Mouse (Mus musculus) intestine, embryonic 16.5 days (tissue): ENCODE results near the gene Slc9a3r1. TPM values are rescaled to one million over a fixed set of nuclear protein-coding genes. Genes with fewer than 3 reads are reported as not detected.
A peak's percentile ranks its signal among the peaks of the same experiment; 100 is the strongest.

Experiments used
- ATAC-seq: fragments of 200-750 bp; cut with Nextera tagmentation; 2 replicates; pipeline ENCODE4 v1.8.0; 2017; ENCODE audit warnings: moderate TSS enrichment, moderate library complexity
- H3K27ac ChIP-seq: fragments of 300-500 bp; sonication (generic); 2 replicates; pipeline ENCODE4 v1.5.1; 2014; ENCODE audit warnings: mild to moderate bottlenecking, low read length
- H3K27me3 ChIP-seq: fragments of 300-500 bp; sonication (generic); replicated peaks from 2 replicates; pipeline ENCODE4 v1.6.1; 2014; ENCODE audit warnings: low read length, control low read depth, mixed read lengths; ENCODE audit not compliant: control insufficient read depth, insufficient read depth
- H3K36me3 ChIP-seq: fragments of 300-500 bp; sonication (generic); 2 replicates; pipeline ENCODE4 v1.6.1; 2014; ENCODE audit warnings: low read length, control low read depth; ENCODE audit not compliant: control insufficient read depth, insufficient read depth
- H3K4me1 ChIP-seq: fragments of 300-500 bp; sonication (generic); 2 replicates; pipeline ENCODE4 v1.6.1; 2014; ENCODE audit warnings: low read length, control low read depth, mixed read lengths; ENCODE audit not compliant: control insufficient read depth, insufficient read depth
- H3K4me2 ChIP-seq: fragments of 300-500 bp; sonication (generic); 2 replicates; pipeline ENCODE4 v1.6.1; 2014; ENCODE audit warnings: low read depth, low read length, control low read depth
- H3K4me3 ChIP-seq: fragments of 300-500 bp; sonication (generic); 2 replicates; pipeline ENCODE4 v1.5.1; 2014; ENCODE audit warnings: mild to moderate bottlenecking, low read length
- H3K9ac ChIP-seq: fragments of 300-500 bp; sonication (generic); 2 replicates; pipeline ENCODE4 v1.6.1; 2014; ENCODE audit warnings: low read depth, low read length
- H3K9me3 ChIP-seq: fragments of 300-500 bp; sonication (generic); 2 replicates; pipeline ENCODE4 v1.6.1; 2016; ENCODE audit warnings: low read length, control low read depth; ENCODE audit not compliant: control insufficient read depth
- WGBS: fragments of 180-500 bp; shearing (Covaris S2); extraction: QIAGEN DNeasy Blood & Tissue Kit; methylation state at CpG from one replicate; pipeline ENCODE4 v1.1.7; 2014; 5-methylcytosine and 5-hydroxymethylcytosine counted together
- polyA plus RNA-seq: library from polyadenylated mRNA; unstranded; fragments of >200 nt; fragmentation: Nextera tagmentation; extraction: Ambion mirVana; gene quantifications from 2 replicates; pipeline ENCODE4 v1.2.1, GENCODE M21; 2015

Gene Slc9a3r1
- polyA plus RNA-seq, 1 experiment from 2014 or later: 380 TPM

- no peak overlapping the region for H3K4me2 ChIP-seq
- H3K36me3 ChIP-seq: 0 out of 2 replicates have a peak, but pooled peaks cover 2% of the 10 kb centered on the region
- H3K4me1 ChIP-seq: peaks cover 68% of the 10 kb centered on the region
- peak overlapping the region; percentile 20; the same call in 1 of the 2 replicates for H3K9ac ChIP-seq
- H3K27ac ChIP-seq: no peak overlapping the region
- no peak overlapping the region for H3K4me3 ChIP-seq
- H3K9me3 ChIP-seq: no peaks in the 10 kb centered on the region
- WGBS: 46% methylated on average over 8 of the region's 8 CpGs
- no peak for ATAC-seq
- no peaks in the 10 kb centered on the region for H3K27me3 ChIP-seq
Measured at GRCm38 (mm10) chr11:115171125-115171524, 8.0 kb downstream of the Slc9a3r1 start.

GRCm38 (mm10) chr11:115172825-115173287, 9.7 kb downstream of the Slc9a3r1 start:
- Histone ChIP-seq H3K36me3 (no peaks in the 10 kb centered on the region), H3K27ac (0 out of 2 replicates have a peak overlapping the region, but pooled peaks have one; percentile 14), H3K9ac (no peak overlapping the region), H3K4me1 (peaks cover 70% of the 10 kb centered on the region), H3K4me3 (no peak overlapping the region), H3K27me3 (no peaks in the 10 kb centered on the region), H3K9me3 (no peaks in the 10 kb centered on the region), H3K4me2 (peak overlapping the region; percentile 44)
- peak; percentile 60 for ATAC-seq
- 34% methylated on average over 4 of the region's 4 CpGs for WGBS

- Histone ChIP-seq H3K36me3 (no peaks in the 10 kb centered on the region), H3K9ac (peak overlapping the region; percentile 30; the same call in 1 of the 2 replicates), H3K27me3 (no peaks in the 10 kb centered on the region), H3K4me1 (peaks cover 78% of the 10 kb centered on the region), H3K9me3 (no peaks in the 10 kb centered on the region), H3K4me3 (no peak overlapping the region), H3K4me2 (peak overlapping the region; percentile 44), H3K27ac (peak overlapping the region; percentile 64)
- WGBS: 22% methylated on average over 16 of the region's 16 CpGs
- peak; percentile 22; the same call in 1 of the 2 replicates for ATAC-seq
Measured at GRCm38 (mm10) chr11:115173549-115174339, 10.6 kb downstream of the Slc9a3r1 start.

GRCm38 (mm10) chr11:115176399-115177190, 13.5 kb downstream of the Slc9a3r1 start:
- WGBS: 63% methylated on average over 24 of the region's 24 CpGs
- peak overlapping the region; percentile 45 for H3K4me2 ChIP-seq
- H3K9ac ChIP-seq: peak overlapping the region; percentile 44
- H3K4me3 ChIP-seq: no peak overlapping the region; the same call in 1 of the 2 replicates
- no peaks in the 10 kb centered on the region; the same call in 1 of the 2 replicates for H3K36me3 ChIP-seq
- H3K4me1 ChIP-seq: peaks cover 84% of the 10 kb centered on the region
- H3K9me3 ChIP-seq: no peaks in the 10 kb centered on the region
- peak overlapping the region; percentile 91 for H3K27ac ChIP-seq
- H3K27me3 ChIP-seq: no peaks in the 10 kb centered on the region
- ATAC-seq: no peak

GRCm38 (mm10) chr11:115177559-115178195, 14.5 kb downstream of the Slc9a3r1 start:
- Histone ChIP-seq H3K27ac (peak overlapping the region; percentile 91), H3K36me3 (no peaks in the 10 kb centered on the region; the same call in 1 of the 2 replicates), H3K27me3 (no peaks in the 10 kb centered on the region), H3K9me3 (no peaks in the 10 kb centered on the region), H3K4me1 (peaks cover 79% of the 10 kb centered on the region), H3K9ac (peak overlapping the region; percentile 44), H3K4me3 (peak overlapping the region; percentile 41), H3K4me2 (peak overlapping the region; percentile 45)
- 24% methylated on average over 10 of the region's 10 CpGs for WGBS
- ATAC-seq: peak; percentile 84

- Histone ChIP-seq H3K9me3 (no peaks in the 10 kb centered on the region), H3K9ac (peak overlapping the region; percentile 6; the same call in 1 of the 2 replicates), H3K4me3 (no peak overlapping the region), H3K27ac (peak overlapping the region; percentile 91), H3K4me2 (peak overlapping the region; percentile 45; the same call in 1 of the 2 replicates), H3K4me1 (peaks cover 69% of the 10 kb centered on the region), H3K36me3 (no peaks in the 10 kb centered on the region; the same call in 1 of the 2 replicates), H3K27me3 (no peaks in the 10 kb centered on the region)
- no peak for ATAC-seq
- WGBS: 51% methylated on average over 2 of the region's 2 CpGs
Measured at GRCm38 (mm10) chr11:115178766-115179165, 15.6 kb downstream of the Slc9a3r1 start.

GRCm38 (mm10) chr11:115179191-115179590, 16.1 kb downstream of the Slc9a3r1 start:
- H3K4me3 ChIP-seq: no peak overlapping the region
- peak overlapping the region; percentile 6 for H3K9ac ChIP-seq
- H3K9me3 ChIP-seq: no peaks in the 10 kb centered on the region
- H3K27ac ChIP-seq: peak overlapping the region; percentile 23
- WGBS: 61% methylated on average over 6 of the region's 6 CpGs
- no peak overlapping the region for H3K4me2 ChIP-seq
- peaks cover 65% of the 10 kb centered on the region for H3K4me1 ChIP-seq
- H3K36me3 ChIP-seq: no peaks in the 10 kb centered on the region; the same call in 1 of the 2 replicates
- ATAC-seq: no peak
- no peaks in the 10 kb centered on the region for H3K27me3 ChIP-seq

GRCm38 (mm10) chr11:115179881-115180280, 16.7 kb downstream of the Slc9a3r1 start:
- no peak for ATAC-seq
- peak overlapping the region; percentile 31; the same call in 1 of the 2 replicates for H3K27ac ChIP-seq
- H3K4me2 ChIP-seq: no peak overlapping the region
- no peaks in the 10 kb centered on the region for H3K9me3 ChIP-seq
- H3K4me1 ChIP-seq: peaks cover 59% of the 10 kb centered on the region
- no peaks in the 10 kb centered on the region for H3K27me3 ChIP-seq
- WGBS: 68% methylated on average over 6 of the region's 6 CpGs
- no peak overlapping the region for H3K4me3 ChIP-seq
- no peaks in the 10 kb centered on the region; the same call in 1 of the 2 replicates for H3K36me3 ChIP-seq
- H3K9ac ChIP-seq: no peak overlapping the region
